Mouse (Mus musculus) stomach, postnatal 0 days (tissue): ENCODE measurements around the gene Slc24a3.

Experiments used
- CTCF ChIP-seq: IDR thresholded peaks from 2 replicates; pipeline ENCODE4 v1.5.1; 2016; ENCODE audit warnings: antibody characterized with exemption, low read depth, mild to moderate bottlenecking, moderate library complexity
- EP300 ChIP-seq: optimal IDR thresholded peaks from 2 replicates; pipeline ENCODE3; 2016; ENCODE audit warnings: antibody characterized with exemption

DNA sequence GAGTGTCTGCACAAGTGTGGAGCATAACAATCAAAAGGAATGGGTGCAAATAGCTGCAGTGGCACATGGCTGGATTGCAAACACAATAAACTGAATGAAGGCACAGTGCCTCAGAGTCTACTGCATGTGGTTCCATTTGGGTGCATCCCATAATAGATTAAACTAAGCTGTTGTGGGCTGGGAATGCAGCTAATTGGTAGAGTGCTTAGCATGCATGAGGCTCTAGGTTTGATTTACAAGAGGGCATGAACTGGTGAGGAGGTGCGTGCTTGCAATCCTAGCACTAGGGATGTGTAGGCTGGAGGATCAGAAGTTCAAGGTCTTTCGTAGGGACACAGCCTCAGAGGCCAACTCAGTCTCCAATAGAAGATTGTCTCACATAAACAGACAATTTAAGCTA is 159.0 kb downstream of the Slc24a3 start:
- TF ChIP-seq EP300, result no peak
- TF ChIP-seq CTCF, result no peak
